ENCODE assay signal across 24 mouse cellular contexts in genomic region chr1:129963166-129963565, GRCm38 (mm10).
DNase-seq lines count a peak whose midpoint lies in the region; ATAC-seq lines count a peak whose summit lies in the region.
"Had no signal": no experiment of that assay in that cellular context is flagged by ENCODE, and none has a peak within 500 bp of the region (broad histone marks: within the 10 kb centered on the region; RNA-seq: fewer than 3 reads in every experiment).

No protein-coding gene starts in this region.

- no peaks in the 10 kb centered on the region for H3K27me3 ChIP-seq in forebrain, embryonic 15.5 days
- no peaks in the 10 kb centered on the region for H3K27me3 ChIP-seq in forebrain, embryonic 10.5 days (ENCODE audit: poor library complexity, severe bottlenecking)
- H3K27me3 ChIP-seq: CH12.LX; embryonic facial prominence, embryonic 12.5 days; forebrain, embryonic 12.5 days; Patski had no signal

- H3K9ac ChIP-seq in forebrain, embryonic 15.5 days (replicated peaks) = no peak overlapping the region
- H3K9ac ChIP-seq: embryonic facial prominence, embryonic 12.5 days; forebrain, embryonic 12.5 days; forebrain, postnatal 0 days had no signal

- ATAC-seq in cerebellum, adult (ENCODE audit: insufficient number of reproducible peaks, low FRiP score, low TSS enrichment) = no peak
- 0 out of 2 replicates have a peak, but pooled peaks have one; percentile 29 for ATAC-seq in forebrain, embryonic 15.5 days (replicated peaks)
- ATAC-seq: activated CD4-positive, CD25-positive, alpha-beta regulatory T cell, adult 4 months; CD4-positive, CD25-positive, alpha-beta regulatory T cell, adult 4 months; forebrain, embryonic 14.5 days; forebrain, postnatal 0 days; Patski had no signal

- no peaks in the 10 kb centered on the region for H3K9me3 ChIP-seq in forebrain, embryonic 15.5 days
- H3K9me3 ChIP-seq in forebrain, embryonic 10.5 days = no peaks in the 10 kb centered on the region
- H3K9me3 ChIP-seq: embryonic facial prominence, embryonic 10.5 days; embryonic facial prominence, embryonic 12.5 days; forebrain, embryonic 12.5 days had no signal

- H3K4me3 ChIP-seq in forebrain, embryonic 15.5 days = no peak overlapping the region
- no peak overlapping the region for H3K4me3 ChIP-seq in forebrain, embryonic 10.5 days
- H3K4me3 ChIP-seq: embryonic facial prominence, embryonic 10.5 days; embryonic facial prominence, embryonic 12.5 days; forebrain, embryonic 12.5 days had no signal

- no peaks in the 10 kb centered on the region for H3K4me1 ChIP-seq in forebrain, embryonic 15.5 days
- H3K4me1 ChIP-seq in forebrain, embryonic 10.5 days = peaks cover 9% of the 10 kb centered on the region
- H3K4me1 ChIP-seq: embryonic facial prominence, embryonic 10.5 days; embryonic facial prominence, embryonic 12.5 days had no signal

- H3K36me3 ChIP-seq in forebrain, embryonic 15.5 days = no peaks in the 10 kb centered on the region
- no peaks in the 10 kb centered on the region for H3K36me3 ChIP-seq in forebrain, embryonic 10.5 days (replicated peaks)
- H3K36me3 ChIP-seq: embryonic facial prominence, embryonic 10.5 days; embryonic facial prominence, embryonic 12.5 days; forebrain, embryonic 12.5 days; G1E had no signal

- H3K27ac ChIP-seq in forebrain, embryonic 15.5 days (replicated peaks) = no peak overlapping the region
- no peak overlapping the region for H3K27ac ChIP-seq in forebrain, embryonic 10.5 days
- H3K27ac ChIP-seq: embryonic facial prominence, embryonic 10.5 days; embryonic facial prominence, embryonic 12.5 days; forebrain, embryonic 12.5 days had no signal

- 91% methylated on average over 2 of the region's 2 CpGs for WGBS in forebrain, embryonic 15.5 days
- WGBS in forebrain, embryonic 10.5 days = 92% methylated on average over 2 of the region's 2 CpGs

- peak; percentile 50 to 60 for DNase-seq in cerebellum, postnatal 10 days
- DNase-seq in forebrain, embryonic 10.5 days (ENCODE audit: extremely low spot score, low spot score) = no peak
- peak; percentile 14 to 75 for DNase-seq in layer of hippocampus, postnatal 14 days (ENCODE audit: low spot score in 2 of 2)
- DNase-seq in layer of hippocampus, adult 9-10 months (ENCODE audit: low spot score) = no peak
- DNase-seq: adrenal gland, adult 8-10 months; adrenal gland, postnatal 14 days; adrenal gland, postnatal 36 days; B cell, adult 2 months; cerebellum, adult 11 months; cerebellum, adult 18-20 months; cerebellum, adult 8-10 months; cerebellum, postnatal 25 days; forebrain, postnatal 0 days had no signal

- no peak overlapping the region for H3K4me2 ChIP-seq in forebrain, embryonic 15.5 days (replicated peaks)
- H3K4me2 ChIP-seq: embryonic facial prominence, embryonic 12.5 days; forebrain, embryonic 12.5 days had no signal

Comparison
In these comparisons a context has a peak if more than half of its experiments do, and no peak if none do; other contexts are left out.
1. DNase-seq: peak in cerebellum, postnatal 10 days (2 of 2) and layer of hippocampus, postnatal 14 days (2 of 2); none in forebrain, embryonic 10.5 days (single experiment) and layer of hippocampus, adult 9-10 months (single experiment).